Mouse (Mus musculus) intestine, embryonic 14.5 days (tissue): Measurements from ENCODE around the gene Rps27rt. TPM values are rescaled to one million over a fixed set of nuclear protein-coding genes. Genes with fewer than 3 reads are reported as not detected.

Experiments
- ATAC-seq: fragments of 200-750 bp; cut with Nextera tagmentation; replicated peaks from 2 replicates; pipeline ENCODE4 v1.8.0; 2017; ENCODE audit warnings: low read depth, moderate number of reproducible peaks, moderate TSS enrichment, moderate library complexity; ENCODE audit not compliant: low FRiP score, low TSS enrichment
- DNase-seq: peaks from one replicate; pipeline ENCODE4 v3.0.0-alpha.2; 2018; ENCODE audit warnings: low spot score
- H3K27ac ChIP-seq: fragments of 300-500 bp; sonication (generic); 2 replicates; pipeline ENCODE4 v1.5.1; 2014; ENCODE audit warnings: low read depth, mild to moderate bottlenecking, control low read depth
- H3K27me3 ChIP-seq: fragments of 300-500 bp; sonication (generic); replicated peaks from 2 replicates; pipeline ENCODE4 v1.6.1; 2014; ENCODE audit warnings: low read length, control low read depth; ENCODE audit not compliant: control insufficient read depth, insufficient read depth
- H3K36me3 ChIP-seq: fragments of 300-500 bp; sonication (generic); 2 replicates; pipeline ENCODE4 v1.6.1; 2014; ENCODE audit warnings: low read length, control low read depth; ENCODE audit not compliant: control insufficient read depth, insufficient read depth
- H3K4me1 ChIP-seq: fragments of 300-500 bp; sonication (generic); replicated peaks from 2 replicates; pipeline ENCODE4 v1.6.1; 2014; ENCODE audit warnings: low read length, control low read depth, mixed read lengths; ENCODE audit not compliant: control insufficient read depth, insufficient read depth
- H3K4me2 ChIP-seq: fragments of 300-500 bp; sonication (generic); 2 replicates; pipeline ENCODE4 v1.6.1; 2014; ENCODE audit warnings: low read length
- H3K4me3 ChIP-seq: fragments of 300-500 bp; sonication (generic); 2 replicates; pipeline ENCODE4 v1.5.1; 2014; ENCODE audit warnings: low read depth, low read length, control low read depth, mixed read lengths
- H3K9ac ChIP-seq: fragments of 300-500 bp; sonication (generic); 2 replicates; pipeline ENCODE4 v1.6.1; 2014; ENCODE audit warnings: mild to moderate bottlenecking, low read length
- H3K9me3 ChIP-seq: fragments of 300-500 bp; sonication (generic); 2 replicates; pipeline ENCODE4 v1.6.1; 2016; ENCODE audit warnings: low read length, control low read depth; ENCODE audit not compliant: control insufficient read depth
- WGBS: fragments of 180-500 bp; shearing (Covaris S2); extraction: QIAGEN DNeasy Blood & Tissue Kit; methylation state at CpG from one replicate; pipeline ENCODE4 v1.1.7; 2014; 5-methylcytosine and 5-hydroxymethylcytosine counted together
- polyA plus RNA-seq: library from polyadenylated mRNA; unstranded; fragments of >200 nt; fragmentation: Nextera tagmentation; extraction: Ambion mirVana; gene quantifications from 2 replicates; pipeline ENCODE4 v1.2.1, GENCODE M21; 2014

Rps27rt gene
- polyA plus RNA-seq, 1 experiment from 2014 or later, result 593 TPM

DNA sequence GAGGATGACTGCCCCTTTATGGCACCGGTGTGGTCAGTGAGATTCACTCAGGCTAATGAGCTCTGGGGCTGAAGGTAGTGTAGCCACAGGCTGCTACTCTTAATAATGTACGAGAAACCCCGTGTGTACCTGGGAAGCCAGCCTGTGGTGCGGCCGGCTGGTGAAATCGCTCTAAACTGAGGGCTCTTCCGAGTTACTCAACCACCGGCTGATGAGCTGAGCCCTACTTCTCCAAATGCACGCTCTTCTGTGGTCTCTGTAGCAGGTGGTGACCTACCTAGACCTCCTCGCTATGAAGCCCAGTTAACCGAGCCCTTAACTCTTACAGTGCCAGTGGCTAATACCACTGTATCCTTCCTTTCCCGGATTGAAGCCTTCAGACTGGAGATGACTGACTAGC lies 29.8 kb upstream of the Rps27rt start:
- Histone ChIP-seq H3K27me3 (no peaks in the 10 kb centered on the region), H3K4me3 (no peak overlapping the region), H3K27ac (no peak overlapping the region), H3K9ac (no peak overlapping the region), H3K4me1 (no peaks in the 10 kb centered on the region; the same call in 1 of the 2 replicates), H3K4me2 (no peak overlapping the region), H3K9me3 (peaks cover 8% of the 10 kb centered on the region; the same call in 1 of the 2 replicates), H3K36me3 (no peaks in the 10 kb centered on the region)
- ATAC-seq (no peak), DNase-seq (no peak)
- WGBS, result 54% methylated on average over 12 of the region's 12 CpGs

DNA sequence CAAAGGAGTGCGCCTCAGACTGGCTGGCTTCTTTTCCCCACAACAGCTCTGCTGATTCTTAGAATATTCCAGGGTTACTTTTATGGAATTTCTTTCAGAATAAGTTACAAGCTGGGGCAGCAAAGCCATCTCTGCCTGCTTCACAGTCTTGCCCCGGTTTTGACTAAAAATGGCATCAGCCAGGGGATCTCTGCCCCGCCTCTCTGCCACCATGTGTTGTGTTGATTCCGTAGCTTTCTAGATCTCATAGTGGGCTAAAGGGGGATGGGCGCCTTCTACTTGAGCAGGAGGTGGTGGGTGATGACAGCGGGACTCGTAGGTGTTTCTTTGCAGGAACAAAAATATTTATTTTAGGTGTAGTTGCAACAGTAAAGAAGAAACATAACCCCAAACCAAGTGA lies 25.7 kb upstream of the Rps27rt start:
- H3K4me3 ChIP-seq, result no peak overlapping the region
- ATAC-seq (no peak), DNase-seq (no peak)
- 0 out of 2 replicates have a peak overlapping the region, but pooled peaks have one; percentile 5 for H3K27ac ChIP-seq
- no peak overlapping the region for H3K4me2 ChIP-seq
- no peaks in the 10 kb centered on the region for H3K27me3 ChIP-seq
- H3K9me3 ChIP-seq, result peaks cover 8% of the 10 kb centered on the region; the same call in 1 of the 2 replicates
- 83% methylated on average over 7 of the region's 7 CpGs for WGBS
- H3K9ac ChIP-seq, result no peak overlapping the region
- no peaks in the 10 kb centered on the region; the same call in 1 of the 2 replicates for H3K4me1 ChIP-seq
- no peaks in the 10 kb centered on the region for H3K36me3 ChIP-seq

DNA sequence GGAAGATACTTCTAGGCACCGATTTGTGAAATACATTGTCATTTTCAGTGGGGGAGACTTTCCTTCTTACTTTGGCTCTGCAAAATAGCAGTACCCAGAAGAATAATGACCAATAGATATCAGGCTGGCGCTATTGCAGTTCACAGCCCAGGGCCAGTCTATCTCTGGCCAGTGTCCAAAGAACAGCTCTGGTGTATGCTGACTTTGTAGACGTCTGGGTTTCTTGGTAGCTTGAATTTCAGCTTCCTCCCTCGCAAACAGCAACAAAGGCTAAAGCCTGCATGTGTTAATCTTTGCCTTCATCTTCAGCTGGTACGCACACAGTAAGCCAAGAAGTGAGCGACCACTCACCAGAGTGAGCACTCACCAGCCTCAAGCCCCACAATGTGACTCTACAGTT lies 25.2 kb upstream of the Rps27rt start:
- 57% methylated on average over 6 of the region's 6 CpGs for WGBS
- H3K9ac ChIP-seq, result no peak overlapping the region
- ATAC-seq (no peak), DNase-seq (no peak)
- no peak overlapping the region for H3K4me2 ChIP-seq
- no peaks in the 10 kb centered on the region for H3K36me3 ChIP-seq
- 0 out of 2 replicates have a peak overlapping the region, but pooled peaks have one; percentile 5 for H3K27ac ChIP-seq
- no peaks in the 10 kb centered on the region for H3K27me3 ChIP-seq
- peaks cover 8% of the 10 kb centered on the region; the same call in 1 of the 2 replicates for H3K9me3 ChIP-seq
- H3K4me1 ChIP-seq, result no peaks in the 10 kb centered on the region; the same call in 1 of the 2 replicates
- no peak overlapping the region for H3K4me3 ChIP-seq

DNA sequence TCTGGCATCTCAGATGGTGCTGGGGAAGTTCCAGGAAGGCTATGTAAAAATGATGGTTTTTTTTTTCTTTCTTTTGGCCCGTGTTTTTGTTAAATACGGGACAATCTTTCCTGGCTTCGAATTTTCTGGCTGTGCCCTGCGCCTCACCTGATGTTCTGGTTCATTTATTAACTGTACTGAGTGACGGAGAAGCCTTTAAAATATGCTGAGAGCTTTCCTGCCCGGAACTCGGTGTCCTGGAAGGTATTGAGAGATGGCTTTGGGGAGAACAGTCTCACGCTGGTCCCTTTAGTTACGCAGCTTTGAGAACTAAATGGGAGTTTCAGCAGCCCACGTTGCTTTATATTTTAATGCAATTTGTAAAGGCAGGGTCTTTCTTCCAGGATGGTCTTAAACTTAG lies 22.9 kb upstream of the Rps27rt start:
- Histone ChIP-seq H3K4me1 (no peaks in the 10 kb centered on the region; the same call in 1 of the 2 replicates), H3K4me2 (no peak overlapping the region), H3K36me3 (no peaks in the 10 kb centered on the region), H3K4me3 (no peak overlapping the region), H3K27me3 (no peaks in the 10 kb centered on the region), H3K9ac (no peak overlapping the region), H3K9me3 (peaks cover 8% of the 10 kb centered on the region; the same call in 1 of the 2 replicates), H3K27ac (no peak overlapping the region)
- 81% methylated on average over 10 of the region's 10 CpGs for WGBS
- ATAC-seq (no peak), DNase-seq (no peak)

DNA sequence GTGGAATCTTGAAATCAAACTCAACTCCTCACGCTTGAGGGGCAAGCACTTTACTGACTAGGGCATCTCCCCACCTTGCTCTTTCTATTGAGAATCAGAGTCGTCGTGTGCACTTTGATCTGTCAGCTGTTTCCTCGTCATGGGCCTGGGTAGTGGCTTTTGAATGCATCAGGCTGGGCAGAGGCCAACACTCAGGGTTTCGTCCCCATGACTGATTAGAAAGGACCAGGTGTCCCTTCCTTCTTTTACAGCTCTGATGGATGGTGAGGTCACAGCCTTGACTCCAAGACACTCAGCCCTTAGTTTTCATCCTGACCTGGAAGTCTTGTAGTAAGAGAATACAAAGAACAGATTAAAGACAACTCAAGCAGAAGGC lies 17.2 kb upstream of the Rps27rt start:
- WGBS, result 59% methylated on average over 5 of the region's 5 CpGs
- no peaks in the 10 kb centered on the region for H3K27me3 ChIP-seq
- H3K36me3 ChIP-seq, result no peaks in the 10 kb centered on the region
- no peak overlapping the region for H3K4me2 ChIP-seq
- H3K4me3 ChIP-seq, result no peak overlapping the region
- H3K9me3 ChIP-seq, result no peaks in the 10 kb centered on the region
- no peaks in the 10 kb centered on the region for H3K4me1 ChIP-seq
- ATAC-seq (no peak), DNase-seq (no peak)
- no peak overlapping the region for H3K27ac ChIP-seq
- H3K9ac ChIP-seq, result no peak overlapping the region

DNA sequence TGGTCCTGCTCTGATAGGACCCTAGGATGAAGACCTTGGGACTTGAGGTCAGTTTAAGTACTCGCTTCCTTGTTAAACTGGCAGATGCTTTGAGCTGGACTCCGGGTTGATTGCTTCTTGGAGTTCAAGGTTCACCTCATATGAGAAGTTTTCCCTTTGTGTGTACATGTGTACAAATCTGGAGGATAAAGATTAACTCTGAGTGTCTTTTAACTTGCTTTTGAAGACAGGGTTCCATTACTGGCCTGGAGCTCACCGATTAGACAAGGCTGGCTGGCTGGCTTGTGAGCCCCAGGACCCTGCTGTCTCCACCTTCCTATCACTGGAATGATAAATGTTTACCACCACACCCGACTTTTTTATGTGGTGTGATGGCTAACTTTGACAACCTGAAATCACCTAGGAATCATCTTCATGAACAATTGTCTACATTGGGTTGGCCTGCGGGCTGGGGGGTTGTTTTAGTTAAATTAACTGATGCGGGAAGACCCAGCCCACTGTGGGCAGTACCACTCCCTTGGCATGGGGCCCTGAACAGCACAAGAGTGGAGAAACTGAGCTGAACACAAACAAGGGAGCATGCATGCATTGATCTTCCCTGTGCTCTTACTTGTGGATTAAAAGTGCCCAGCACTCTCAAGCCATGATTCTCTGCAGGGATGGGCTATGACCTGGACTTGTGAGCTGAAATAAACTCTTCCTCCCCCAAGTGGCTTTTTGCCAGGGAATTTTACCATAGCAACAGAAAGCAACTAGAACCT lies 16.7 kb upstream of the Rps27rt start:
- Histone ChIP-seq H3K27me3 (no peaks in the 10 kb centered on the region), H3K4me3 (no peak overlapping the region), H3K9ac (no peak overlapping the region), H3K4me2 (no peak overlapping the region), H3K27ac (no peak overlapping the region), H3K4me1 (no peaks in the 10 kb centered on the region), H3K9me3 (no peaks in the 10 kb centered on the region), H3K36me3 (no peaks in the 10 kb centered on the region)
- ATAC-seq (no peak), DNase-seq (no peak)
- WGBS, result 76% methylated on average over 6 of the region's 6 CpGs

DNA sequence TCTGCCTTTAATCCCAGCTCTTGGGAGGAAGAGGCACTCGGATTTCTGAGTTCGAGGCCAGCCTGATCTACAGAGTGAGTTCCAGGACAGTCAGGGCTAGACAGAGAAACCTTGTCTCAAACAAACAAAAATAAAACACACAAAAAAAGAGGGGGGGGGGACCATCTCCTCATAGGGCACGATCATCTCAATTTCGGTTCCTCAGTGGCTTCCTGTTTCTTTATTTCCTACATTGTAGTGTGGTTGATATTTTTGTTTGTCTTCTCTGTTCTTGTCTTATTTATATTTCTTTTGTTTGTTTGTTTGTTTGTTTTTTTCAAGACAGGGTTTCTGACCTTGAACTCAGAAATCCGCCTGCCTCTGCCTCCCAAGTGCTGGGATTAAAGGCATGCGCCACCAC lies 13.9 kb upstream of the Rps27rt start:
- H3K36me3 ChIP-seq, result no peaks in the 10 kb centered on the region
- WGBS, result 94% methylated on average over 6 of the region's 6 CpGs
- H3K27me3 ChIP-seq, result no peaks in the 10 kb centered on the region

DNA sequence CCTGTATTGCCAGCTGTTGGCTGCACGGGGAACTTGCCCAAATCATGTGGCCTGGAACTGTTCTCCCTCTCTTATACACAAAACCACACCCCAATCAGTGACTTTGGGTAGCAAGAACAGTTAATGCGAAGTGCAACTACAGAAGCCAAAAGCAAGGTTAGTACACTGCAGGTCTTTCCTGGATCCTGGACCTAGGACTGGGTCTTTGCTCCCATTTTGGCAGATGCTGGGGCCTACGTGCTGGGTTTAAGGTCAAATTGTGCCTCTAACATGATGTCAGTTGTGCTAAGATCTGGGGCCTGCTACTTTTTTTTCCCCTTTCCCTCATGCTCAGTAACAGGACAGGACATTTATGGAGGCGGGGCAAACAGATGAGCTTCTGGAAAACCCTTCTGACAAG lies 13.2 kb upstream of the Rps27rt start:
- ATAC-seq (no peak), DNase-seq (no peak)
- WGBS, result 87% methylated on average over 4 of the region's 4 CpGs
- Histone ChIP-seq H3K4me3 (no peak overlapping the region), H3K4me1 (no peaks in the 10 kb centered on the region), H3K9me3 (no peaks in the 10 kb centered on the region), H3K36me3 (no peaks in the 10 kb centered on the region), H3K27me3 (no peaks in the 10 kb centered on the region), H3K27ac (no peak overlapping the region), H3K9ac (no peak overlapping the region), H3K4me2 (no peak overlapping the region)

More for the DNA sequence above, 13.9 kb upstream of the Rps27rt start:
- no peaks in the 10 kb centered on the region for H3K4me1 ChIP-seq
- no peak overlapping the region for H3K4me3 ChIP-seq
- no peak overlapping the region for H3K27ac ChIP-seq
- H3K9me3 ChIP-seq, result no peaks in the 10 kb centered on the region
- no peak overlapping the region for H3K4me2 ChIP-seq
- no peak for ATAC-seq
- no peak for DNase-seq
- no peak overlapping the region for H3K9ac ChIP-seq

DNA sequence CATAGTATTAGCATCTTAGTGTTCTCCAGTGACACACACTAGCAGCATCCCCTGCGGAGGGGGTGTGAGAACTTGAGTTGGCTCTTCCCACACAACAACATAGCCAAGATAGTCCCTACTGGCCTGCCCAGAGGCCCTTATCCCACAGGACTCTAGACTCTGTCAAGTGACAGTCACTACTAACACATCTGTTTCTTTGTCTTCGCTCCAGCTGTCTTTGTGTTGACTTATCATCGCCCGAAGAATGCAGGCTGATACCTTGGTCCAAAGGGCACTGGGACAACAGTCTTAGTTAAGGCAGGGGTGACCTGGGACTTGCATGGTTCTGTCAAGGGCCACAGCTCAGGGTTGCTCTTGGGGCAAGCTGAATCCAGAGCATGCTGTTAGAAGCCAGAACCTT lies 12.7 kb upstream of the Rps27rt start:
- ATAC-seq (no peak), DNase-seq (no peak)
- WGBS, result 71% methylated on average over 4 of the region's 4 CpGs
- H3K4me2 ChIP-seq, result no peak overlapping the region
- no peaks in the 10 kb centered on the region for H3K36me3 ChIP-seq
- H3K4me3 ChIP-seq, result no peak overlapping the region
- no peak overlapping the region for H3K27ac ChIP-seq
- H3K4me1 ChIP-seq, result no peaks in the 10 kb centered on the region
- no peak overlapping the region for H3K9ac ChIP-seq
- H3K27me3 ChIP-seq, result no peaks in the 10 kb centered on the region
- no peaks in the 10 kb centered on the region for H3K9me3 ChIP-seq
